ENCODE assay signal across 11 mouse cellular contexts in genomic region chr7:38262406-38262805, GRCm38 (mm10). TPM values are rescaled to one million over a fixed set of nuclear protein-coding genes. Genes with fewer than 3 reads are reported as not detected.
DNase-seq lines count a peak whose midpoint lies in the region; ATAC-seq and TF ChIP-seq lines count a peak whose summit lies in the region.
"Had no signal": no experiment of that assay in that cellular context is flagged by ENCODE, and none has a peak within 500 bp of the region (broad histone marks: within the 10 kb centered on the region; RNA-seq: fewer than 3 reads in every experiment).

No protein-coding gene starts in this region.

- peaks cover 51% of the 10 kb centered on the region for H3K36me3 ChIP-seq in hindbrain, postnatal 0 days (ENCODE audit: insufficient read depth, low read length)
- H3K36me3 ChIP-seq in hindbrain, embryonic 10.5 days: peaks cover 66% of the 10 kb centered on the region

- H3K4me2 ChIP-seq in hindbrain, postnatal 0 days (ENCODE audit: low read depth, low read length): no peak overlapping the region
- H3K4me2 ChIP-seq: embryonic facial prominence, embryonic 12.5 days; lung, embryonic 15.5 days had no signal

- H3K4me3 ChIP-seq in hindbrain, postnatal 0 days (ENCODE audit: low read length): no peak overlapping the region
- H3K4me3 ChIP-seq in hindbrain, embryonic 10.5 days: no peak overlapping the region
- H3K4me3 ChIP-seq: embryonic facial prominence, embryonic 12.5 days; lung, embryonic 15.5 days had no signal

- 54% methylated on average over 5 of the region's 5 CpGs for WGBS in hindbrain, postnatal 0 days
- WGBS in hindbrain, embryonic 10.5 days: 97% methylated on average over 5 of the region's 5 CpGs

- no peaks in the 10 kb centered on the region for H3K27me3 ChIP-seq in hindbrain, postnatal 0 days (ENCODE audit: insufficient read depth, low read length)
- no peaks in the 10 kb centered on the region for H3K27me3 ChIP-seq in hindbrain, embryonic 10.5 days (ENCODE audit: insufficient read depth, poor library complexity, severe bottlenecking)
- H3K27me3 ChIP-seq: embryonic facial prominence, embryonic 12.5 days; lung, embryonic 15.5 days had no signal

- H3K9me3 ChIP-seq in hindbrain, postnatal 0 days (ENCODE audit: low read length): no peaks in the 10 kb centered on the region
- H3K9me3 ChIP-seq in hindbrain, embryonic 10.5 days: no peaks in the 10 kb centered on the region
- H3K9me3 ChIP-seq: embryonic facial prominence, embryonic 12.5 days; lung, embryonic 15.5 days had no signal

- peak; percentile 66 for DNase-seq in hindbrain, postnatal 0 days (ENCODE audit: low spot score)
- no peak for DNase-seq in hindbrain, embryonic 10.5 days (ENCODE audit: low spot score)
- peak; percentile 32 for DNase-seq in right cerebral cortex, adult 18-20 months
- DNase-seq in right cerebral cortex, postnatal 25 days: no peak
- DNase-seq in cerebellum, adult 11-12 months: peak; percentile 72
- peak; percentile 14 for DNase-seq in right cerebral cortex, postnatal 4 days
- no peak for DNase-seq in urinary bladder, adult 2 months (ENCODE audit: low spot score)
- DNase-seq: thymus, postnatal 36 days had no signal

- H3K4me1 ChIP-seq in hindbrain, postnatal 0 days (ENCODE audit: insufficient read depth, low read length): no peaks in the 10 kb centered on the region
- no peaks in the 10 kb centered on the region for H3K4me1 ChIP-seq in hindbrain, embryonic 10.5 days (replicated peaks)
- H3K4me1 ChIP-seq: embryonic facial prominence, embryonic 12.5 days; lung, embryonic 15.5 days had no signal

- no peak overlapping the region for H3K27ac ChIP-seq in hindbrain, postnatal 0 days
- H3K27ac ChIP-seq in hindbrain, embryonic 10.5 days: no peak overlapping the region
- H3K27ac ChIP-seq: embryonic facial prominence, embryonic 12.5 days; lung, embryonic 15.5 days had no signal

- H3K9ac ChIP-seq in hindbrain, postnatal 0 days (replicated peaks; ENCODE audit: low read length): no peak overlapping the region
- H3K9ac ChIP-seq: embryonic facial prominence, embryonic 12.5 days; lung, embryonic 15.5 days had no signal

- TF ChIP-seq CTCF in hindbrain, postnatal 0 days (IDR thresholded peaks at IDR 0.05; ENCODE audit: low read depth): no peak

- ATAC-seq in hindbrain, postnatal 0 days: 0 out of 2 replicates have a peak, but pooled peaks have one; percentile 9
- ATAC-seq: hindbrain, embryonic 16.5 days had no signal

RNA-seq across cellular contexts. Expression of gene Pop4, which starts 8.8 kb away (rescaled TPM):
- total RNA-seq in hindbrain, postnatal 0 days (2014; rRNA removed): 56.2 and 64.6 TPM in 2 replicates
- polyA plus RNA-seq in hindbrain, postnatal 0 days (2015; fragmentation: Nextera tagmentation; extraction: Ambion mirVana): 71.0 and 72.4 TPM in 2 replicates
- 83.2 and 92.3 TPM in 2 replicates for polyA plus RNA-seq in hindbrain, embryonic 10.5 days (2016; fragmentation: Nextera tagmentation; extraction: Ambion mirVana)
- polyA plus RNA-seq in urinary bladder, adult 2 months (2012; rRNA removed): 30.6 and 34.8 TPM in 2 replicates

RNA-seq across cellular contexts. Expression of gene Plekhf1, which starts 34.6 kb away (rescaled TPM):
- 1.2 and 2.0 TPM in 2 replicates for total RNA-seq in hindbrain, postnatal 0 days (2014; rRNA removed)
- 0.84 and 0.97 TPM in 2 replicates for polyA plus RNA-seq in hindbrain, postnatal 0 days (2015; fragmentation: Nextera tagmentation; extraction: Ambion mirVana)
- polyA plus RNA-seq in hindbrain, embryonic 10.5 days (2016; fragmentation: Nextera tagmentation; extraction: Ambion mirVana): 2.5 and 3.2 TPM in 2 replicates
- polyA plus RNA-seq in urinary bladder, adult 2 months (2012; rRNA removed): 11.0 and 14.1 TPM in 2 replicates

Comparison
In these comparisons a context has a peak if more than half of its experiments do, and no peak if none do; other contexts are left out.
1. DNase-seq: peak in hindbrain, postnatal 0 days (single experiment), right cerebral cortex, adult 18-20 months (single experiment), cerebellum, adult 11-12 months (single experiment) and right cerebral cortex, postnatal 4 days (single experiment); none in hindbrain, embryonic 10.5 days (single experiment), right cerebral cortex, postnatal 25 days (single experiment) and urinary bladder, adult 2 months (single experiment).